ENCODE assay signal across 14 mouse cellular contexts in genomic region chr7:82264119-82264518, GRCm38 (mm10).
DNase-seq lines count a peak whose midpoint lies in the region; ATAC-seq and TF ChIP-seq lines count a peak whose summit lies in the region.
"Had no signal": no experiment of that assay in that cellular context is flagged by ENCODE, and none has a peak within 500 bp of the region (broad histone marks: within the 10 kb centered on the region; RNA-seq: fewer than 3 reads in every experiment).

No protein-coding gene starts in this region.

- peaks cover 0 to 7% of the 10 kb centered on the region in 2 experiments; a peak in 2 of 4 replicates for H3K4me1 ChIP-seq in ES-E14 (ENCODE audit: control insufficient read depth in 2 of 2, insufficient read depth in 2 of 2, low read length in 2 of 2, poor library complexity in 1 of 2)
- H3K4me1 ChIP-seq in kidney, adult 2 months (ENCODE audit: control insufficient read depth, insufficient read depth, low read length), result no peaks in the 10 kb centered on the region
- H3K4me1 ChIP-seq: limb, embryonic 13.5 days; neural tube, embryonic 12.5 days had no signal

- peak overlapping the region; percentile 31 to 49; a peak in 3 of 4 replicates for H3K4me3 ChIP-seq in ES-E14 (ENCODE audit: insufficient read depth in 1 of 2, low read depth in 1 of 2, low read length in 2 of 2, poor library complexity in 1 of 2, severe bottlenecking in 1 of 2)
- no peak overlapping the region for H3K4me3 ChIP-seq in kidney, adult 2 months (ENCODE audit: insufficient read depth, low read depth, low read length)
- H3K4me3 ChIP-seq: limb, embryonic 13.5 days; neural tube, embryonic 12.5 days had no signal

- no peak for TF ChIP-seq CTCF in kidney, adult 2 months (conservative IDR thresholded peaks at IDR 0.05; ENCODE audit: insufficient read depth, insufficient read length, low read depth, low read length)

- no peaks in the 10 kb centered on the region for H3K36me3 ChIP-seq in ES-E14 (ENCODE audit: control insufficient read depth, insufficient read depth, low read length, poor library complexity, severe bottlenecking)
- no peaks in the 10 kb centered on the region for H3K36me3 ChIP-seq in kidney, adult 2 months (ENCODE audit: control insufficient read depth, insufficient read depth, low read length)
- H3K36me3 ChIP-seq: limb, embryonic 13.5 days; neural tube, embryonic 12.5 days had no signal

- DNase-seq in ES-E14 (ENCODE audit: low read depth, low spot score), result no peak
- DNase-seq in kidney, adult 2 months, result peak; percentile 72
- peak; percentile 32 for DNase-seq in large intestine, adult 2 months (ENCODE audit: low read depth, low spot score)
- peak; percentile 49 to 54 for DNase-seq in lung, postnatal 4 days
- no peak for DNase-seq in layer of hippocampus, adult 9-11 months
- no peak for DNase-seq in frontal cortex, adult 2 months (ENCODE audit: extremely low spot score in 1 of 2, low spot score in 1 of 2)
- DNase-seq: adrenal gland, postnatal 36 days; heart, adult 11 months; liver, postnatal 0 days; midbrain, embryonic 14.5 days; thymus, postnatal 14 days had no signal

- 38% methylated on average over 2 of the region's 2 CpGs for WGBS in kidney, adult 2 months
- whole genome bisulfite sequencing in large intestine, adult 2 months, result 52% methylated on average over 2 of the region's 2 CpGs

- no peak for TF ChIP-seq POLR2A in kidney, adult 2 months (IDR thresholded peaks at IDR 0.05; ENCODE audit: low read depth, low read length)

- H3K27me3 ChIP-seq in kidney, adult 2 months (replicated peaks; ENCODE audit: control insufficient read depth, insufficient read depth, low read length), result no peaks in the 10 kb centered on the region
- H3K27me3 ChIP-seq: limb, embryonic 13.5 days; neural tube, embryonic 12.5 days had no signal

- ATAC-seq in granulocyte monocyte progenitor cell, adult 5-6 weeks (replicated peaks; ENCODE audit: poor library complexity, severe bottlenecking), result no peak
- ATAC-seq: liver, postnatal 0 days had no signal

- H3K27ac ChIP-seq in ES-E14 (ENCODE audit: insufficient read depth, low read depth, low read length, poor library complexity, severe bottlenecking), result no peak overlapping the region; the same call in 1 of the 2 replicates
- no peak overlapping the region for H3K27ac ChIP-seq in kidney, adult 2 months (ENCODE audit: insufficient read depth, low read depth, low read length)
- H3K27ac ChIP-seq: limb, embryonic 13.5 days; neural tube, embryonic 12.5 days had no signal

- no peaks in the 10 kb centered on the region for H3K9me3 ChIP-seq in ES-E14 (ENCODE audit: control insufficient read depth, insufficient read depth, low read depth, low read length)
- H3K9me3 ChIP-seq: limb, embryonic 13.5 days; neural tube, embryonic 12.5 days had no signal

- H3K9ac ChIP-seq in ES-E14 (ENCODE audit: insufficient read depth, low read depth, low read length, poor library complexity, severe bottlenecking), result peak overlapping the region; percentile 49
- H3K9ac ChIP-seq: limb, embryonic 13.5 days; liver, postnatal 0 days; neural tube, embryonic 12.5 days had no signal

- in situ Hi-C loops in ES-E14 (cut with MboI; ENCODE audit: low sequenced_read_pairs in 2 of 2, unreplicated experiment in 2 of 2), result no loop called here

TF ChIP-seq in ES-E14, 5 proteins besides CTCF, POLR2A, EP300 and RAD21:
- TF ChIP-seq ZC3H11A (IDR thresholded peaks at IDR 0.05; ENCODE audit: borderline replicate concordance, low read depth, low read length) (no peak), HCFC1 (IDR thresholded peaks at IDR 0.05; ENCODE audit: borderline replicate concordance, insufficient read depth, low read length) (no peak), MAFK (IDR thresholded peaks at IDR 0.05; ENCODE audit: insufficient read depth, low read depth, low read length) (no peak), CHD2 (IDR thresholded peaks at IDR 0.05; ENCODE audit: low read depth, low read length) (no peak), ZNF384 (IDR thresholded peaks at IDR 0.05; ENCODE audit: low read depth, low read length) (no peak)

Comparison
In these comparisons a context has a peak if more than half of its experiments do, and no peak if none do; other contexts are left out.
1. DNase-seq: peak in kidney, adult 2 months (single experiment), large intestine, adult 2 months (single experiment) and lung, postnatal 4 days (2 of 2); none in ES-E14 (single experiment), layer of hippocampus, adult 9-11 months (single experiment) and frontal cortex, adult 2 months (0 of 2).